Mouse (Mus musculus): ENCODE results near the gene Irf2bpl.

DNA sequence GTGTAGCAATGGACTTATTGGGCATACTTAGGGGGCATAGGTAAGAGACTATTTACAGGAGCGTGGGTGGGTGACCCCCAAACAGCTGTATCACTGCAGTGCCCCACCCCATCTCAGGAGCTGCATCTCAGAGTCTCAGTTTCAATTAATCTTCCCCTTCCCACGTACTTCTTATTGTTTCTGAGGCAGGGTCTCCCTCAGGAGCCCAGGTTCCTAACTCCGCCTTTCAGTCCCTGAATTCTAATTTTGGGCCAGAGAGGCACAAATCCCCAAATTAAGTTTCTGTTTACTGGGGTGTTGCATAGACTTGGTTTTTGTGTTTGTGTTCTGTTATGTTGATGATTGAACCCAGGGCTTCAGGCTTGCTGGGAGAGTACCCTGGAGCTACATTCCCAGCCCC is 13.8 kb upstream of the Irf2bpl start:
- TF ChIP-seq CTCF (IDR thresholded peaks at IDR 0.05 in 2 of 3, conservative IDR thresholded peaks at IDR 0.05 in 1 of 3; ENCODE audit: control insufficient read depth in 1 of 3, insufficient read depth in 1 of 3, low read depth in 2 of 3, low read length in 3 of 3, poor library complexity in 1 of 3, severe bottlenecking in 1 of 3) (no peak), MAFK (IDR thresholded peaks at IDR 0.05; ENCODE audit: borderline replicate concordance, low read depth, low read length) (no peak), TAL1 (IDR thresholded peaks at IDR 0.05; ENCODE audit: low read length) (no peak), POLR2A (IDR thresholded peaks at IDR 0.05; ENCODE audit: control insufficient read depth in 1 of 2, insufficient read depth in 1 of 2, low read depth in 1 of 2, low read length in 2 of 2, poor library complexity in 1 of 2) (no peak), POLR2AphosphoS5 (IDR thresholded peaks at IDR 0.05; ENCODE audit: borderline replicate concordance, low read depth, low read length) (no peak), E2F4 (IDR thresholded peaks at IDR 0.05; ENCODE audit: borderline replicate concordance, low read depth, low read length) (no peak), MAZ (IDR thresholded peaks at IDR 0.05; ENCODE audit: low read depth, low read length) (no peak), MAX (IDR thresholded peaks at IDR 0.05; ENCODE audit: low read length) (no peak), ZC3H11A (IDR thresholded peaks at IDR 0.05; ENCODE audit: low read depth, low read length) (no peak), UBTF (IDR thresholded peaks at IDR 0.05; ENCODE audit: borderline replicate concordance, insufficient read depth, low read depth, low read length) (no peak), CHD2 (IDR thresholded peaks at IDR 0.05; ENCODE audit: low read length) (no peak)

Data from MEL (cell line).